Mouse (Mus musculus) frontal cortex, postnatal 36 days (tissue): Measurements from ENCODE around the gene Chaf1a.

Experiments
- DNase-seq, 2 experiments: peaks; one replicate each; pipeline ENCODE4 v3.0.0; 2022; ENCODE audit warnings: low spot score in 2 of 2

The Chaf1a gene

GRCm38 (mm10) chr17:56040030-56040856, at the start of gene Chaf1a:
Gene Chaf1a (plus strand): TSS chr17:56040439.
- DNase-seq: peak; percentile 92 to 98

DNA sequence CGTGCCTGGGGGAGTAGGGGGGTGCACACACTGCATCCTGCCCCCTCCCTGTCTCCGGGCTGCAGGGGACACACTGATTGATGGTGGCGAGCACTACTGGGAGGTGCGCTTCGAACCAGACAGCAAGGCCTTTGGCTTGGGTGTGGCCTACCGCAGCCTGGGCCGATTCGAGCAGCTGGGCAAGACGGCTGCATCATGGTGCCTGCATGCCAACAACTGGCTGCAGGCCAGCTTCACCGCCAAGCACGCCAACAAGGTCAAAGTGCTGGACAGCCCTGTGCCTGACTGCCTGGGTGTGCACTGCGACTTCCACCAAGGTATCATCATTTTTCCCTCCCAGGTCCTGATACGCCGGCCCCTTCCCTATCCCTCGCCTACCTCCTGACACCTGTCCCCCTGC, 44.2 kb upstream of the Chaf1a start:
- DNase-seq: no peak

DNA sequence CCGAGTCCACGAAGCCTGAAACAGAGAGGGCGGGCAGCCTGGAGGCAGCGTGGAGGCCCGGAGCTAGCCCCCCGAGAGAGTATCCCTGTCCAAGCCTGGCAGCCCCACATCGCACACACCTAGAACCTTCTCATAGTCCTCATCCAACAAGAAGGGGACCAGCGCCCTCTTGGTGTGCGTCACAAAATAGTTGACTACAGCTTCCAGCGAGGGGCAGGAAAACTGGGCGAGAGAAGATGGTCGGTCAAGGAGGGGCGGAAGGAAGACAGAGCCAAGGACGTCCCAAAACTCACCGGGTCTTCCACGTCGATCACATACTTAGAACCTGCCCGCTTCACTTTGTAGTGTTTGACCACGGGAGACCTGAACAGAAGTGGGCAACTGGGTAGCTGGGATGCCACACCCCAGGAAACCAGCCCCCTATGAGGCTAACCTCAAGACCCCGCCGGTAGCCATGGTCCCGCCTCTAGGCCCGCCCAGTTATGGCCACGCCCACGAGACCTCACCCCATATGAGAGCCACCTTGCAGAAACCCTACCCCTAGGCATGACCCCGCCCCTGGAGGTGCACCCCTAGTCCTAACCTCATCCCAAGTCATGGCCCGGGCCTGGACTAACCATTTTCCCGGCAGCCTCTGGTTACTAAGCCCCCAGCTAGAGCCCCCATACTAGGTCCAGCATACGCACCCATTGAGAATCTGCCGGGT, 40.3 kb upstream of the Chaf1a start:
- no peak for DNase-seq

DNA sequence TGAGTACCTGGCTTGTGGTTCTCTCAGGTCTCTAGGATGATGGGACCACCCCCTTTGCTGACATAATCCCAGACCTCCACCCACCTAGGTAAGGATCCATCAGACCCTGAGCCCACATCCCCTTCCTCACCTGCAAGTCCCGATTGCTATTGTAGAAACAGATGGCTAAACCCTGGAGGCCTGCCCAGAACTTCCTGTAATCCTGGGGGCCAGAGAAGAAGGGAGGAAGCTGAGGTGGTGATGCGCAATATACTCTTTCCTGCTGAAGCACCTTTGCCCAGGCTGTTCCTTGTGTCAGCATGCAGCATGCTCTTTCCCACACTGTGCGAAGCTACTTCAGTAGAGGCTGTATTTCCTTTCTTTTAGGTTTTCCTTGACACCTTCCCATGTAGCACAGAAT, 37.2 kb upstream of the Chaf1a start:
- DNase-seq: no peak

GRCm38 (mm10) chr17:56005415-56006061, 34.7 kb upstream of the Chaf1a start, which contains the start of the genes Stap2 and Mpnd:
Gene Stap2 (minus strand): TSS chr17:56005584.
Gene Mpnd (plus strand): TSS chr17:56005711.
- DNase-seq: no peak

GRCm38 (mm10) chr17:56006956-56007355, 33.3 kb upstream of the Chaf1a start:
- no peak for DNase-seq

DNA sequence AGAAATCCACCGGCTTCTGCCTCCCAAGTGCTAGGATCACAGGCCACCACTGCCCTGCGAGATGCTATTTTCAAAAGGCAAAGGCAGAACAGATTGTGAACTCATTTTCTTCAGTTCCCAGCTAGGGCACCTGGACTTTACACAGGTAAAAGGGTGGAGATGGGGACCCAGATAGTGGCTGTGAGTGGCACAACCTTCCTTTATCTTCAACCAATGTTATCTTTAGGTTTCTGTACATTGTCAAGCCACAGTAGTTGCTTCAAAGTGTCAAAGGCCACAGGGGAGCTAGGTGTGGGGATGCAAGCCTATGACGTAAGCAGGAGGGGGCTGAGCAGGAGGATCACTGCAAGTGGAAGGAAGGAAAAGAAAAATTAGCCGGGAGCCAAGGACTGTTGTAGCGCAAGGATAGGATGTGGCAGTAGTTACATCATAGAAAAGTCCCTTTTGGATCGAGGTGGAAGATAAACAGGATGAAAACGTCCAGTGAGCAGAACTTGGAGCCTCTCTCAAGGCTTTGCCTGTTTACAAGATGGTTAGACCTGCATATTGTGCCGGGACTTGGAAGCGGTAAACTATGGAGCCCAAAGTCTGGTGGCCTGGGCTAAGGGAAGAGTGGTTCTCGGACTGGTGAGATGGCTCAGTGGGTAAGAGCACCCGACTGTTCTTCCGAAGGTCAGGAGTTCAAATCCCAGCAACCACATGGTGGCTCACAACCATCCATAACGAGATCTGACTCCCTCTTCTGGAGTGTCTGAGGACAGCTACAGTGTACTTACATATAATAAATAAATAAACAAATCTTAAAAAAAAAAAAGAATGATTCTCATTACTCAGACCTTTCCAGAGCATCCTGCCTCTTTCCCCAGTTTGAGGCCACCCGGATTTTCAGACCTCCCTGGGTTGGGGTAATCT, 32.5 kb upstream of the Chaf1a start:
- DNase-seq: no peak

DNA sequence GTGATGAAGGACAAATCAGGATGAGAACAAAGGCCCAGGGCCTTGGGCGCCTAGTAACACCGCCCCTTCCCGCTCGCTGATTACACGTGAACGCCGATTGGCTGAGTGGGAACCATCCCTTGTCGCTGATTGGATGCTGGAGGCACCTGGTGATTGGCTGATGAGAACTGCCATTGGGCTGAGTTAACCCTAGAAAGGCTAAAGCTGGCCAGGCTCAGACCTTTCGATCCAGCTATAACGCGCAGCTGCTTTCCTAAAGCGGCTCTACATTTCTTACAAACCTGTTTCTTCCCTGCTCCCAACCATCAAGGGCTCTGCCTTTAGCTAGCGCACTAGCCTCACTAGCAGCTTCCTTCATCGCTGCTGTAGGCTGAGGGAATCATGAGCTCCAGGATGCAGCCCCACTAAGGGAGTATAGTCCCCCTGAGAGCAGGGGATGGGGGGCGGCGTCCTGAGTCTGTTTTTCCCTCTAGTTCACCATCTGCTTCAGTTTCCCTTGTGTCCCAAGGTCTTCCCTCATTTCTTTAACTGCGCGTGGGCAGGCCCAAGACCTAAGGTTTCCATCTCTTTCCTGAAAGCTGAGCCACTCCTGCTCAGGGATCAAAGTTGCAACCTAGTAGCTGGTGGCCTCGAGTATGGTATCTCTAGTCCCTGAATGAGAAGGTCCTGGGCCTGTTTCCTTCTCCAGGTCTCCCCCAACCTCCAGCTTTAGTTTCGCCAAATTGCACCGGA, 31.7 kb upstream of the Chaf1a start:
- peak; percentile 93 to 95 for DNase-seq

GRCm38 (mm10) chr17:56009088-56009961, 30.9 kb upstream of the Chaf1a start:
- DNase-seq: peak; percentile 91

DNA sequence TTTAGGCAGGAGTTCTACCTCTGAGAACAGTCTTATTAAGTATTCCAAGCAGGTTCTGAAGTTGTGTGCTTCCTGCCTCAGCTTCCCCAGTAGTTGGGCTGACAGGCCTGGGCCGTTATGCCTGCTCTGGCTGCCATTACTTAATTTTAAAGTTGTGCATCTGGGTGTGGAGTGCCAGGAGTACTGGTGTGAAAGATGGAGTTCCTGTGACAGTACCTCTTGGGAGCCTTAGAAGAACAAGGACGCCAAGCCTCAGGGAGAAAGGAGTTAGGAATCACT, 30.3 kb upstream of the Chaf1a start:
- no peak for DNase-seq

DNA sequence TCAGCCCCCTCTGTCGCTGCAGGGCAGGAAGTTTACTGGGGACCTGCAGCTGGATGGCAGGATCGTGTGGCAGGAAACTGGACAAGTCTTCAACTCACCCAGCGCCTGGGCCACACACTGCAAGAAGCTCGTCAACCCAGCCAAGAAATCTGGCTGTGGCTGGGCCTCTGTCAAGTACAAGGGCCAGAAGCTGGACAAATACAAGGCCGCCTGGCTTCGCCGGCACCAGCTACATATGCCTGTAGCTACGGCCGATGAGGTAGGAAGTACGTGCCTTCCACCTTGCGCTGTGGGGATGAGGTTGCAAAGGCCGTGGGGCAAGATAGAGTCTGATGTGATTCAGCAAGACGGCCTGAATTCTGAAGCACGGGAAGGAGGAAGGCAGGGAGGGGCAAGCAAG, 30.0 kb upstream of the Chaf1a start:
- DNase-seq: no peak

DNA sequence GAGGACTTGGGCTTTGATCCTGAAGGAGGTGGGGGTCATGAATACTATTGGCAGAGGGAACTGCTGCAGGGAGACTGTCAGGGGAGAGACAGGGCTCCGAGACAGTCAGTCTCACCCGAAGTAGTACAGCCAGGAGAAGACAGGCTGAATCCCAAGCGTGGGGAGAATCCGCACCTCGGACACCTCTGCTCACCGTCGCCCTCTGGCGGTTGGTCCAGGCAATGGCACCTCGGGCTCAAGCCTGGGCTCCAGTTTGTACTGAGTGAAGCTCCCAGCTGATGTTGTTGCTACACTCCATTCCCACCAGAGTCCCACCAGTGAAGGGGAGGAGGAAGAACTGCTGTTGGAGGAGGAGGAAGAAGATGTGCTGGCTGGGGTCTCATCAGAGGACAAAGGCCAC, 29.6 kb upstream of the Chaf1a start:
- DNase-seq: peak; percentile 72 to 79

- DNase-seq: no peak
Observed at GRCm38 (mm10) chr17:56011441-56011840, 28.8 kb upstream of the Chaf1a start.

DNA sequence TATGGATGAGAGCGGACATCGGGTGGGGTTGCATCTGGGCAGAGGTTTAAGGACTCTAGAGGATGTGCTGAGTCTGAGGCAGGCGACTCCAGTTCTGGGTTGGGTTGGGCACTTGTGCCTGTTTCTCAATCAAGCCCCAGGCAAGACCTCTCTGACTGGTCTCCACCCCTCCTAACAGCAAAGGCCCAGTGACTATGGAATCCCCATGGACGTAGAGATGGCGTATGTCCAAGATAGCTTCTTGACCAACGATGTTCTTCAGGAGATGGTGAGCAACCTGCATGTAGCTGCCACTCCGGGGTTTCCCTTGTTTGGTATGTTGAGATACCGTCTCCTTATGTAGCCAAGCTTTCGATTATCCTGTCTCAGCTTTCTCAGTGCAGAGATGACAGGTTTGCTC, 24.9 kb upstream of the Chaf1a start:
- no peak for DNase-seq

DNA sequence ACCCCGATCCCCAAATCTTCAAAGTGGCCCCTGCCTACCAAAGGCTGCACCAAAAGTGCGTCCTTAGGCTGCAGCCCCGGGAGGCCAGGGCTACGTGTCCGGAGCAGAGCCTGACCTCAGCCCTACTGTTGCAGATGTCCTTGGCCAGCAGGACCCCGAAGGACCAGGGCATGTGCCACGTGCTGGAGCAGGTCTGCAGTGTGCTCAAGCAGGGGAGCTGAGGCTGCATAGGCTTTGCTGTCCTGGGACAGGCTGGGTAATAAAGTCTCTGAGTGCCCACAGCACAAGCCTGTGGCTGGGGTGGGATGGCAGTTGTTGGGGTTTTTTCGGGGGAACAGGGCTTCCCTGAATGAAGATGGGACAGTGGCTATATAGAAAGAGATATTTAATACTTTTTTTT, 23.9 kb upstream of the Chaf1a start:
- no peak for DNase-seq

GRCm38 (mm10) chr17:56016793-56017785, 23.1 kb upstream of the Chaf1a start:
- no peak for DNase-seq

GRCm38 (mm10) chr17:56017848-56018247, 22.4 kb upstream of the Chaf1a start:
- no peak for DNase-seq

DNA sequence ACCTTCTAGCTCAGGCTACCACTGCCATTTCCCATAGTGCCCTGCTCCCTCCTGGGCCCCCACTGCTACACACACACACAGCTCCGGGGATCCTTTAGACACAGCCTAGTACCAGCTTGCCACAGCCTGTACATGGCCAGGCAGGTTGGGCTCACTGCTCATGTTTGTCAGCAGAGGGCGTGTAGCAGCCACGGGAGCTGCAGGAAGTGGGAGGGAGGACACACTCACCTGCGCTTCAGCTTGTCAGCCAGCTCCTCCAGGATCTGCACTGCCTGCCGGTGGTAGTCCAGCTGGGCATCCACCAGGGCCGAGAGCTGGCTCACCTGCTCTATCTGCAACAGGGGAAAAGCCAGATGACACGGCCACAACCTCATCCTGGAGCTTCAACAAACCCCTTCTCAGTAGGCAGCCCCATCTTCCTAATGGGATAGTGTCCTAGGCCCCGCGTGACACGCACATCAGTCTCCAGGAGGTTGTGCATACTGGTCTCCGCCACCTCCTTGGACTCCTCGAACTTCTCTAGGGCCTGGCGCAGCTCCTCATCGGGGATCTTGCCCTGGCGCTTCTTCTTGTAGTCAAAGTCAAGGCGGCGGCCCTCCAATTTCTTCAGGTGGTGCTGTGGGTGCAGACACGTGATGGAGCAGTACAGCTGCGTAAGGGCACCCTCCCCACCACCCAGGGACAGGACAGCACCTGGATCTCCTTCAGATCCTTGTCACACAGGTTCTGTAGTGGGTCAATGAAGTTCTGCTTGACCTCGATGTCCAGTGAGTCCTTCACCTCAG, 21.7 kb upstream of the Chaf1a start:
- peak; percentile 66 to 71 for DNase-seq
